Mouse (Mus musculus) lung, embryonic 16.5 days (tissue): ENCODE data around the gene Bace1. TPM values are rescaled to one million over a fixed set of nuclear protein-coding genes. Genes with fewer than 3 reads are reported as not detected.

Source experiments
- ATAC-seq: fragments of 200-750 bp; cut with Nextera tagmentation; 2 replicates; pipeline ENCODE4 v1.8.0; 2017; ENCODE audit warnings: low read depth, mild to moderate bottlenecking, moderate library complexity
- H3K27ac ChIP-seq: fragments of 300-500 bp; sonication (generic); 2 replicates; pipeline ENCODE4 v1.5.1; 2014; ENCODE audit warnings: mild to moderate bottlenecking, control low read depth, low read length
- H3K27me3 ChIP-seq: fragments of 300-500 bp; sonication (generic); 2 replicates; pipeline ENCODE4 v1.6.1; 2014; ENCODE audit warnings: low read depth, low read length, mixed read lengths; ENCODE audit not compliant: control insufficient read depth, insufficient read depth
- H3K36me3 ChIP-seq: fragments of 300-500 bp; sonication (generic); 2 replicates; pipeline ENCODE4 v1.6.1; 2014; ENCODE audit warnings: low read length; ENCODE audit not compliant: control insufficient read depth, insufficient read depth
- H3K4me1 ChIP-seq: fragments of 300-500 bp; sonication (generic); replicated peaks from 2 replicates; pipeline ENCODE4 v1.6.1; 2014; ENCODE audit warnings: low read length, mixed read lengths; ENCODE audit not compliant: control insufficient read depth, insufficient read depth
- H3K4me2 ChIP-seq: fragments of 300-500 bp; sonication (generic); 2 replicates; pipeline ENCODE4 v1.6.1; 2014; ENCODE audit warnings: low read depth, low read length, control low read depth
- H3K4me3 ChIP-seq: fragments of 300-500 bp; sonication (generic); 2 replicates; pipeline ENCODE4 v1.5.1; 2014; ENCODE audit warnings: mild to moderate bottlenecking, low read length, control low read depth
- H3K9ac ChIP-seq: fragments of 300-500 bp; sonication (generic); 2 replicates; pipeline ENCODE4 v1.6.1; 2014; ENCODE audit warnings: low read length, control low read depth
- H3K9me3 ChIP-seq: fragments of 300-500 bp; sonication (generic); 2 replicates; pipeline ENCODE4 v1.6.1; 2016; ENCODE audit warnings: low read length; ENCODE audit not compliant: control insufficient read depth
- WGBS: fragments of 180-500 bp; shearing (Covaris S2); extraction: QIAGEN DNeasy Blood & Tissue Kit; methylation state at CpG from one replicate; pipeline ENCODE4 v1.1.7; 2014; 5-methylcytosine and 5-hydroxymethylcytosine counted together
- polyA plus RNA-seq: library from polyadenylated mRNA; unstranded; fragments of >200 nt; fragmentation: Nextera tagmentation; extraction: Ambion mirVana; gene quantifications from 2 replicates; pipeline ENCODE4 v1.2.1, GENCODE M21; 2015

Bace1 gene
- polyA plus RNA-seq, 1 experiment from 2014 or later: 23.8 TPM

GRCm38 (mm10) chr9:45906355-45907077 is 68.1 kb downstream of the Bace1 start, which contains the start of the genes Pcsk7 and Rnf214:
TSS of gene Pcsk7 (plus strand) at chr9:45906497.
TSS of gene Rnf214 (minus strand) at chr9:45906911.
- H3K27ac ChIP-seq: peak within 1 kb of the TSS; percentile 98
- no peaks in the 10 kb centered on the region for H3K9me3 ChIP-seq
- H3K4me1 ChIP-seq: peaks cover 15% of the 10 kb centered on the region
- H3K27me3 ChIP-seq: no peaks in the 10 kb centered on the region
- H3K4me3 ChIP-seq: peak within 1 kb of the TSS; percentile 96
- H3K36me3 ChIP-seq: peaks cover 24% of the 10 kb centered on the region
- under 1% methylated on average over 77 of the region's 80 CpGs for WGBS
- peak within 1 kb of the TSS; percentile 77 for H3K4me2 ChIP-seq
- H3K9ac ChIP-seq: peak within 1 kb of the TSS; percentile 98
- peak; percentile 95 for ATAC-seq

GRCm38 (mm10) chr9:45907078-45907428 is 68.7 kb downstream of the Bace1 start:
- Histone ChIP-seq H3K36me3 (peaks cover 22% of the 10 kb centered on the region), H3K27me3 (no peaks in the 10 kb centered on the region), H3K4me2 (peak overlapping the region; percentile 77), H3K4me1 (peaks cover 15% of the 10 kb centered on the region), H3K9me3 (no peaks in the 10 kb centered on the region), H3K4me3 (peak overlapping the region; percentile 96), H3K9ac (peak overlapping the region; percentile 98), H3K27ac (peak overlapping the region; percentile 98)
- WGBS: 0% methylated on average over 17 of the region's 19 CpGs
- no peak for ATAC-seq

GRCm38 (mm10) chr9:45910995-45911394 is 72.6 kb downstream of the Bace1 start:
- H3K27ac ChIP-seq: no peak overlapping the region
- ATAC-seq: no peak
- H3K27me3 ChIP-seq: no peaks in the 10 kb centered on the region
- WGBS: 84% methylated on average over 3 of the region's 3 CpGs
- no peak overlapping the region for H3K4me3 ChIP-seq
- no peak overlapping the region for H3K4me2 ChIP-seq
- no peaks in the 10 kb centered on the region for H3K9me3 ChIP-seq
- peaks cover 39% of the 10 kb centered on the region for H3K36me3 ChIP-seq
- H3K4me1 ChIP-seq: peaks cover 7% of the 10 kb centered on the region
- H3K9ac ChIP-seq: no peak overlapping the region

GRCm38 (mm10) chr9:45911673-45912072 is 73.3 kb downstream of the Bace1 start:
- WGBS: 65% methylated on average over 1 of the region's 1 CpGs
- H3K4me1 ChIP-seq: peaks cover 7% of the 10 kb centered on the region
- no peak overlapping the region for H3K27ac ChIP-seq
- H3K4me3 ChIP-seq: no peak overlapping the region
- no peaks in the 10 kb centered on the region for H3K27me3 ChIP-seq
- H3K4me2 ChIP-seq: no peak overlapping the region
- peaks cover 40% of the 10 kb centered on the region for H3K36me3 ChIP-seq
- ATAC-seq: no peak
- H3K9ac ChIP-seq: no peak overlapping the region
- no peaks in the 10 kb centered on the region for H3K9me3 ChIP-seq

Other genes starting within 250 kb of the Bace1 start
- gene Cep164, start 9.9 kb upstream of the Bace1 start, polyA plus RNA-seq: 24.8 and 26.2 TPM in 2 replicates
- gene Pcsk7, start 67.9 kb downstream of the Bace1 start, polyA plus RNA-seq: 23.0 and 26.6 TPM in 2 replicates
- gene Rnf214, start 68.3 kb downstream of the Bace1 start, polyA plus RNA-seq: 50.4 and 51.3 TPM in 2 replicates
- 138 and 141 TPM in 2 replicates for gene Tagln, start 97.5 kb downstream of the Bace1 start, polyA plus RNA-seq
- 33.6 and 35.9 TPM in 2 replicates for gene Sidt2, start 116.7 kb downstream of the Bace1 start, polyA plus RNA-seq
- gene Pafah1b2, start 174.1 kb downstream of the Bace1 start, polyA plus RNA-seq: 149 and 157 TPM in 2 replicates
- 5.2 and 5.8 TPM in 2 replicates for gene Sik3, start 174.2 kb downstream of the Bace1 start, polyA plus RNA-seq